Mouse (Mus musculus): ENCODE measurements around the gene Gm10974. TPM values are rescaled to one million over a fixed set of nuclear protein-coding genes. Genes with fewer than 3 reads are reported as not detected.

Gene Gm10974
- not detected in 2 replicates for polyA plus RNA-seq (2015; fragmentation: Nextera tagmentation; extraction: Ambion mirVana)

- Histone ChIP-seq H3K4me3 (replicated peaks) (no peak within 1 kb of the TSS), H3K27me3 (no peaks in the 10 kb centered on the region), H3K4me1 (replicated peaks) (peaks cover 6% of the 10 kb centered on the region; the same call in 1 of the 2 replicates), H3K4me2 (no peak within 1 kb of the TSS), H3K27ac (replicated peaks) (no peak within 1 kb of the TSS), H3K36me3 (replicated peaks) (no peaks in the 10 kb centered on the region; the same call in 1 of the 2 replicates), H3K9me3 (replicated peaks) (no peaks in the 10 kb centered on the region), H3K9ac (no peak within 1 kb of the TSS)
- ATAC-seq (ENCODE audit: insufficient read depth), result no peak
- 47% methylated on average over 2 of the region's 2 CpGs for WGBS (ENCODE audit: insufficient replicate concordance)
Observed at GRCm38 (mm10) chr7:66365904-66366303, at the start of gene Gm10974. TSS of gene Gm10974 (plus strand) at chr7:66365905.

- no peak for ATAC-seq (ENCODE audit: insufficient read depth)
- H3K4me2 ChIP-seq, result no peak overlapping the region
- H3K36me3 ChIP-seq (replicated peaks), result 0 out of 2 replicates have a peak, but pooled peaks cover 6% of the 10 kb centered on the region
- WGBS (ENCODE audit: insufficient replicate concordance), result 66% methylated on average over 6 of the region's 6 CpGs
- no peak overlapping the region for H3K4me3 ChIP-seq (replicated peaks)
- H3K4me1 ChIP-seq (replicated peaks), result no peaks in the 10 kb centered on the region; the same call in 1 of the 2 replicates
- H3K27ac ChIP-seq (replicated peaks), result no peak overlapping the region
- no peaks in the 10 kb centered on the region for H3K27me3 ChIP-seq
- no peaks in the 10 kb centered on the region for H3K9me3 ChIP-seq (replicated peaks)
- no peak overlapping the region for H3K9ac ChIP-seq
Observed at GRCm38 (mm10) chr7:66318147-66318546, 47.6 kb upstream of the Gm10974 start.

GRCm38 (mm10) chr7:66320996-66321395 is 44.7 kb upstream of the Gm10974 start:
- Histone ChIP-seq H3K4me3 (replicated peaks) (no peak overlapping the region), H3K27ac (replicated peaks) (no peak overlapping the region), H3K4me2 (no peak overlapping the region), H3K36me3 (replicated peaks) (0 out of 2 replicates have a peak, but pooled peaks cover 6% of the 10 kb centered on the region), H3K4me1 (replicated peaks) (no peaks in the 10 kb centered on the region; the same call in 1 of the 2 replicates), H3K27me3 (no peaks in the 10 kb centered on the region), H3K9ac (no peak overlapping the region), H3K9me3 (replicated peaks) (no peaks in the 10 kb centered on the region)
- ATAC-seq (ENCODE audit: insufficient read depth), result no peak
- 61% methylated on average over 5 of the region's 5 CpGs for WGBS (ENCODE audit: insufficient replicate concordance)

- 60% methylated on average over 9 of the region's 9 CpGs for WGBS (ENCODE audit: insufficient replicate concordance)
- Histone ChIP-seq H3K36me3 (replicated peaks) (peaks cover 14% of the 10 kb centered on the region; the same call in 1 of the 2 replicates), H3K4me1 (replicated peaks) (no peaks in the 10 kb centered on the region; the same call in 1 of the 2 replicates), H3K27me3 (no peaks in the 10 kb centered on the region), H3K9ac (no peak overlapping the region), H3K4me2 (no peak overlapping the region), H3K4me3 (replicated peaks) (no peak overlapping the region), H3K9me3 (replicated peaks) (no peaks in the 10 kb centered on the region), H3K27ac (replicated peaks) (no peak overlapping the region; the same call in 1 of the 2 replicates)
- no peak for ATAC-seq (ENCODE audit: insufficient read depth)
Observed at GRCm38 (mm10) chr7:66323252-66324015, 42.3 kb upstream of the Gm10974 start.

- peaks cover 14% of the 10 kb centered on the region; the same call in 1 of the 2 replicates for H3K36me3 ChIP-seq (replicated peaks)
- H3K9me3 ChIP-seq (replicated peaks), result no peaks in the 10 kb centered on the region
- no peak overlapping the region for H3K27ac ChIP-seq (replicated peaks)
- WGBS (ENCODE audit: insufficient replicate concordance), result 56% methylated on average over 3 of the region's 3 CpGs
- no peak for ATAC-seq (ENCODE audit: insufficient read depth)
- no peak overlapping the region for H3K4me3 ChIP-seq (replicated peaks)
- no peaks in the 10 kb centered on the region for H3K27me3 ChIP-seq
- H3K9ac ChIP-seq, result no peak overlapping the region
- no peak overlapping the region for H3K4me2 ChIP-seq
- H3K4me1 ChIP-seq (replicated peaks), result no peaks in the 10 kb centered on the region; the same call in 1 of the 2 replicates
Observed at GRCm38 (mm10) chr7:66325419-66326053, 40.2 kb upstream of the Gm10974 start.

GRCm38 (mm10) chr7:66327516-66327915 is 38.2 kb upstream of the Gm10974 start:
- 74% methylated on average over 2 of the region's 2 CpGs for WGBS (ENCODE audit: insufficient replicate concordance)
- Histone ChIP-seq H3K4me2 (no peak overlapping the region), H3K4me3 (replicated peaks) (no peak overlapping the region), H3K9me3 (replicated peaks) (no peaks in the 10 kb centered on the region), H3K27me3 (no peaks in the 10 kb centered on the region), H3K36me3 (replicated peaks) (peaks cover 25% of the 10 kb centered on the region), H3K9ac (no peak overlapping the region), H3K27ac (replicated peaks) (no peak overlapping the region), H3K4me1 (replicated peaks) (no peaks in the 10 kb centered on the region)
- ATAC-seq (ENCODE audit: insufficient read depth), result no peak

- Histone ChIP-seq H3K27ac (replicated peaks) (no peak overlapping the region), H3K4me3 (replicated peaks) (no peak overlapping the region), H3K9ac (no peak overlapping the region), H3K4me1 (replicated peaks) (no peaks in the 10 kb centered on the region), H3K27me3 (no peaks in the 10 kb centered on the region), H3K4me2 (no peak overlapping the region), H3K36me3 (replicated peaks) (peaks cover 44% of the 10 kb centered on the region), H3K9me3 (replicated peaks) (no peaks in the 10 kb centered on the region)
- ATAC-seq (ENCODE audit: insufficient read depth), result no peak
- WGBS (ENCODE audit: insufficient replicate concordance), result 78% methylated on average over 9 of the region's 9 CpGs
Observed at GRCm38 (mm10) chr7:66330610-66331009, 35.1 kb upstream of the Gm10974 start.

GRCm38 (mm10) chr7:66332340-66332739 is 33.4 kb upstream of the Gm10974 start:
- H3K9ac ChIP-seq, result no peak overlapping the region
- no peak overlapping the region for H3K27ac ChIP-seq (replicated peaks)
- WGBS (ENCODE audit: insufficient replicate concordance), result 75% methylated on average over 8 of the region's 8 CpGs
- no peak for ATAC-seq (ENCODE audit: insufficient read depth)
- H3K9me3 ChIP-seq (replicated peaks), result no peaks in the 10 kb centered on the region
- no peak overlapping the region for H3K4me2 ChIP-seq
- H3K27me3 ChIP-seq, result no peaks in the 10 kb centered on the region
- H3K4me1 ChIP-seq (replicated peaks), result no peaks in the 10 kb centered on the region
- no peak overlapping the region for H3K4me3 ChIP-seq (replicated peaks)
- peaks cover 30% of the 10 kb centered on the region for H3K36me3 ChIP-seq (replicated peaks)

- 77% methylated on average over 4 of the region's 4 CpGs for WGBS (ENCODE audit: insufficient replicate concordance)
- ATAC-seq (ENCODE audit: insufficient read depth), result no peak
Observed at GRCm38 (mm10) chr7:66333906-66334500, 31.7 kb upstream of the Gm10974 start.

GRCm38 (mm10) chr7:66336955-66337354 is 28.8 kb upstream of the Gm10974 start:
- 69% methylated on average over 2 of the region's 2 CpGs for WGBS (ENCODE audit: insufficient replicate concordance)
- ATAC-seq (ENCODE audit: insufficient read depth), result no peak
- H3K27me3 ChIP-seq, result no peaks in the 10 kb centered on the region

More at GRCm38 (mm10) chr7:66333906-66334500, 31.7 kb upstream of the Gm10974 start:
- Histone ChIP-seq H3K9ac (no peak overlapping the region), H3K4me1 (replicated peaks) (no peaks in the 10 kb centered on the region), H3K9me3 (replicated peaks) (no peaks in the 10 kb centered on the region), H3K36me3 (replicated peaks) (peaks cover 30% of the 10 kb centered on the region), H3K27me3 (no peaks in the 10 kb centered on the region), H3K4me2 (no peak overlapping the region), H3K27ac (replicated peaks) (no peak overlapping the region), H3K4me3 (replicated peaks) (no peak overlapping the region)

GRCm38 (mm10) chr7:66339625-66340024 is 26.1 kb upstream of the Gm10974 start:
- peak; percentile 31 for ATAC-seq (ENCODE audit: insufficient read depth)
- H3K27me3 ChIP-seq, result no peaks in the 10 kb centered on the region
- WGBS (ENCODE audit: insufficient replicate concordance), result 21% methylated on average over 5 of the region's 5 CpGs
- H3K9ac ChIP-seq, result no peak overlapping the region
- no peak overlapping the region for H3K27ac ChIP-seq (replicated peaks)
- H3K9me3 ChIP-seq (replicated peaks), result no peaks in the 10 kb centered on the region
- H3K4me2 ChIP-seq, result no peak overlapping the region
- H3K4me1 ChIP-seq (replicated peaks), result 0 out of 2 replicates have a peak, but pooled peaks cover 4% of the 10 kb centered on the region
- no peak overlapping the region for H3K4me3 ChIP-seq (replicated peaks)
- no peaks in the 10 kb centered on the region for H3K36me3 ChIP-seq (replicated peaks)

More at GRCm38 (mm10) chr7:66336955-66337354, 28.8 kb upstream of the Gm10974 start:
- Histone ChIP-seq H3K36me3 (replicated peaks) (peaks cover 22% of the 10 kb centered on the region), H3K27ac (replicated peaks) (no peak overlapping the region), H3K4me1 (replicated peaks) (0 out of 2 replicates have a peak, but pooled peaks cover 4% of the 10 kb centered on the region), H3K9ac (no peak overlapping the region), H3K4me2 (no peak overlapping the region), H3K9me3 (replicated peaks) (no peaks in the 10 kb centered on the region), H3K4me3 (replicated peaks) (no peak overlapping the region)

Data from liver, embryonic 15.5 days (tissue).